Mouse (Mus musculus) G1E (cell line): ENCODE data around the gene Palm. TPM values are rescaled to one million over a fixed set of nuclear protein-coding genes. Genes with fewer than 3 reads are reported as not detected.

ENCODE experiments used
- ATAC-seq: 2 replicates; pipeline ENCODE4 v1.8.0; 2016; ENCODE audit warnings: mild to moderate bottlenecking; ENCODE audit not compliant: insufficient number of reproducible peaks, poor library complexity, low FRiP score, severe bottlenecking; ENCODE audit errors: extremely low read depth
- DNase-seq: peaks from one replicate; pipeline ENCODE4 v3.0.0; 2012; ENCODE audit warnings: low spot score
- H3K27me3 ChIP-seq: 2 replicates; pipeline ENCODE4 v1.6.1; 2012; ENCODE audit warnings: mild to moderate bottlenecking, low read length, inconsistent platforms; ENCODE audit not compliant: insufficient read depth
- H3K36me3 ChIP-seq: replicated peaks from 2 replicates; pipeline ENCODE3; 2012; ENCODE audit warnings: mild to moderate bottlenecking, inconsistent platforms
- H3K4me1 ChIP-seq: 2 replicates; pipeline ENCODE4 v1.6.1; 2012; ENCODE audit warnings: low read depth, low read length, inconsistent platforms, mixed read lengths; ENCODE audit not compliant: insufficient read depth
- H3K4me3 ChIP-seq: 2 replicates; pipeline ENCODE4 v1.5.1; 2012; ENCODE audit warnings: low read depth, mild to moderate bottlenecking, inconsistent platforms, low read length, moderate library complexity, mixed read lengths
- H3K9me3 ChIP-seq: replicated peaks from 2 replicates; pipeline ENCODE4 v1.6.1; 2012; ENCODE audit warnings: inconsistent platforms
- CTCF ChIP-seq: IDR thresholded peaks from 2 replicates; pipeline ENCODE4 v1.5.1; 2012; ENCODE audit warnings: low read depth, low read length, inconsistent platforms, mixed read lengths
- GATA1 ChIP-seq: IDR thresholded peaks from 2 replicates; pipeline ENCODE4 v1.6.1; 2012; ENCODE audit warnings: borderline replicate concordance, low read length, inconsistent platforms, mixed read lengths
- GATA2 ChIP-seq: IDR thresholded peaks from 2 replicates; pipeline ENCODE4 v1.6.1; 2012; ENCODE audit warnings: low read depth, low read length, inconsistent platforms, borderline replicate concordance
- POLR2AphosphoS5 ChIP-seq: IDR thresholded peaks from 2 replicates; pipeline ENCODE4 v1.6.1; 2012; ENCODE audit warnings: low read depth, low read length, inconsistent platforms; ENCODE audit not compliant: insufficient replicate concordance
- TAL1 ChIP-seq: conservative IDR thresholded peaks from 2 replicates; pipeline ENCODE4 v1.6.1; 2012; ENCODE audit warnings: low read depth, low read length, inconsistent platforms, mixed read lengths
- polyA plus RNA-seq: library from polyadenylated mRNA; stranded (reverse); fragments of >175 nt; gene quantifications from 2 replicates; pipeline ENCODE4 v1.2.3, GENCODE M21; 2012
- total RNA-seq, 2 experiments: library from RNA; stranded (forward) in 1 of 2; stranded (reverse) in 1 of 2; fragments of 200-1000 nt in 1 of 2; fragments of >200 nt in 1 of 2; fragmentation: Nextera tagmentation in 1 of 2; gene quantifications; 2 replicates each; pipeline ENCODE4 v1.2.3; 2014 to 2017

The Palm gene
- total and polyA plus RNA-seq, 3 experiments: 0.11 to 0.42 TPM; not detected in 1

DNA sequence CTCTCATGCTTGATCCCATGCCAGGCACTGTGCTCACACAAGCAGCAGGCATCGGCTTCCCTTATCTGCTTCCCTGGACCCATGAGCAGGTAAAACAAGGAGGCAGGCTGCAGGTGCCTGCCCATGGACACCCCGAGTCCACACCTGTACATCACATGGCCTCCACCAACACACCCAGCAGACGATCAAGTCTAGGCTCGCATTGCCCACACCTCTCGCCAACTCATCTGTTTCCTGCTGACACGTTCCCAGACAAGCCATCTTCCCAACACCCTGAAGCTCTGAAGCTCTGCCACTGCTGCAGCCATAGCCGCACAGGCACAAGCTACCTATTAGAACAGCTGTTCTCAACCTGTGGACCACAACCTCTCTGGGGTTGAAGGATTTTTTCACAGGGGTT, 29.1 kb upstream of the Palm start:
- Histone ChIP-seq H3K4me3 (peak overlapping the region; percentile 56; the same call in 1 of the 2 replicates), H3K36me3 (peaks cover 65% of the 10 kb centered on the region), H3K9me3 (no peaks in the 10 kb centered on the region), H3K27me3 (no peaks in the 10 kb centered on the region), H3K4me1 (peaks cover 56% of the 10 kb centered on the region)
- TF ChIP-seq POLR2AphosphoS5: no peak
- TF ChIP-seq GATA1: no peak
- TF ChIP-seq GATA2: no peak
- TF ChIP-seq TAL1: no peak
- TF ChIP-seq CTCF: no peak
- no peak for DNase-seq
- ATAC-seq: no peak

DNA sequence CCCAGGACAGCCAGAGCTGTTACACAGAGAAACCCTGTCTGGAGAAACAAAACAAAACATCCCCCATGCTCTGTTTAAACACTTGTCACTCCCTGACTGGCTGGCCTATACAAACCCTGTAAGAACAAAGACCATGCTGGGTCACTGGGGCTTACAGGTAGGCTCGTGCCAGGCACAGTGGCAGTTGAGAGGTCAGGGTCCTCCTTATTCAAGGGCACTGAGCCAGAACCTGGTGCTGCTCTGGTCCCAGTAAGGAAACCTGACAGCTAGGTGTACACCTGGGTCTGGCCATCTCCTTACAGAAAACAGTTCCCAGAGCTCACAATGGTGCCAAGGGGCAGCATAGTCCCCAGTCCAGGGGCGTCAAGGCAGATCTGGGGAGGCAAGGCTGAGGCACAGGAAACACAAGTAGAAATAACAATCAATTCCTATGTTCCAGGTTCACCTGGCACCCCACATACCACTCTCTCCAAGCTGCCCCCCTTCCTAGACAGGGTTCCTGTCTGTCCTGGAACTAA, 28.1 kb upstream of the Palm start:
- Histone ChIP-seq H3K4me3 (peak overlapping the region; percentile 98), H3K9me3 (no peaks in the 10 kb centered on the region), H3K4me1 (peaks cover 56% of the 10 kb centered on the region), H3K36me3 (peaks cover 56% of the 10 kb centered on the region), H3K27me3 (no peaks in the 10 kb centered on the region)
- ATAC-seq (no peak), DNase-seq (no peak)
- no peak for TF ChIP-seq POLR2AphosphoS5
- no peak for TF ChIP-seq GATA2
- no peak for TF ChIP-seq CTCF
- TF ChIP-seq TAL1: no peak
- TF ChIP-seq GATA1: no peak

DNA sequence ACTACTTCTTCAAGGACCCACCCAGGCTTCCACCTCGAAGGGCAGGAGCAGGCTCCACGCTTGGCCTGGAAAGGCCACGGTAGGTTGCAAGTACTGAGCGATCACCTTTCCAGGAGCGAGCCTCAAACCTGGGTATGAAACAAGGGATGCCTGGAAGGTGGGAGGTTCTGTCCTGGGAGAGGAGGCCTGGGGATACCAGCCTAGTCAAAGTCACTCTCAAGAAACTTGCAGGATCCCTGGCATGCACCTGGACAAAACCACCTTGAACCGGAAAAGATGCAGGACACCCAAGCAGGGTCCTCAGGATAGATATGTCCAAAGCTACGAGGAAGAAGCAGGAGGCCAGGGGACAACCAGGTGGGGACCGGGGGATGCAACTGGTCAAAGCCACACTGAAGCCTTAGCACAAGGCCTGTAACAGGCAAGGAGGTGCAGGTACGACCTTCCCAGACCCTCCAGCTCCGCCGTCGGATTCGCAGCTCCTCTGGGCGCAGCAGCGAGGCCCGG, 27.3 kb upstream of the Palm start:
- peak overlapping the region; percentile 98 for H3K4me3 ChIP-seq
- peaks cover 49% of the 10 kb centered on the region for H3K36me3 ChIP-seq
- peaks cover 59% of the 10 kb centered on the region for H3K4me1 ChIP-seq
- TF ChIP-seq GATA1 (no peak), POLR2AphosphoS5 (no peak)
- DNase-seq (no peak), ATAC-seq (no peak)
- no peaks in the 10 kb centered on the region for H3K27me3 ChIP-seq
- no peaks in the 10 kb centered on the region for H3K9me3 ChIP-seq

DNA sequence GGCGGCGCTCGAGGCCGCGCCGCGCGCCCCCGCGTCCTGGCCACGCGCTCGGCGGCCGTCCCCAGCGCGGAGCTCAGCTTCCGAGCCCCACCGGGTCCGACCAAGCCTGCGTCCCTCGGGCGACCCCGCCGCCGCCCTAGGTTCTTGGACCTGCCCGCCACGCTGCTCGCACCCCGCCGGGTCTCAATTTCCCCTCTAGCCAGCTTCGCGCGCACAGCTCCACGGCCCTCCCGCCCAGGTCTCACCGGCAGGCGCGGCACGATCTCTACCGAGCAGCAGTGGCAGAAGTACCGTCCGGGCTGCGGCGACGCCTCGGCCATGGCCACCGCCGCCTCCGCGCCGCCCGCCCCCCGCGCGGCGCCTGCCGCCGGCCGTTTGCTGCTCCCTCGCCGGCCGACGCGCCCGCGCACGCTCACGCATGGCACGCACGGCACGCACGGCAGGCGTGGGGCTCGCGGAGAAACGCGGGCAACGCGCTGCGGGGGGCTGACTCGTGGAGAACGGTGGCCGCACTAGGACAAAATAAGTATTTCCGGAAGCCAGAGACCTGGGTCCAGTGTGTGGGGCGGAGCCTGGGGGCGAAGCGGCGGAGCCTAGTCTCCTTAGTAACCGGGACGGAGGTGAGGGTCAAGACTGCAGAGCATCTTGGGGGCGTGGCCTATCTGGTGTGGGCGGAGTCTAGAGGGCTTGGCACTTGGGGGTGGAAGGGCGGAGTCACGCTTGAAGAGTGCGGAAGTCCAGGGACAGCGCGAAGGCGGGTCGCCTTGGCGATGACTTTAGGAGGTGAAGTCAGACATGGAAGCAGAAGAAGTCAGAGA, 26.7 kb upstream of the Palm start, which contains the start of gene Rnf126:
Gene Rnf126, minus strand, starts transcription at position 445 of the 818 bp plus-strand sequence.
- Histone ChIP-seq H3K9me3 (no peaks in the 10 kb centered on the region), H3K4me3 (peak within 1 kb of the TSS; percentile 98), H3K27me3 (no peaks in the 10 kb centered on the region), H3K4me1 (peaks cover 59% of the 10 kb centered on the region), H3K36me3 (peaks cover 42% of the 10 kb centered on the region)
- DNase-seq (peak; percentile 99), ATAC-seq (peak; percentile 98)
- no peak for TF ChIP-seq GATA2

DNA sequence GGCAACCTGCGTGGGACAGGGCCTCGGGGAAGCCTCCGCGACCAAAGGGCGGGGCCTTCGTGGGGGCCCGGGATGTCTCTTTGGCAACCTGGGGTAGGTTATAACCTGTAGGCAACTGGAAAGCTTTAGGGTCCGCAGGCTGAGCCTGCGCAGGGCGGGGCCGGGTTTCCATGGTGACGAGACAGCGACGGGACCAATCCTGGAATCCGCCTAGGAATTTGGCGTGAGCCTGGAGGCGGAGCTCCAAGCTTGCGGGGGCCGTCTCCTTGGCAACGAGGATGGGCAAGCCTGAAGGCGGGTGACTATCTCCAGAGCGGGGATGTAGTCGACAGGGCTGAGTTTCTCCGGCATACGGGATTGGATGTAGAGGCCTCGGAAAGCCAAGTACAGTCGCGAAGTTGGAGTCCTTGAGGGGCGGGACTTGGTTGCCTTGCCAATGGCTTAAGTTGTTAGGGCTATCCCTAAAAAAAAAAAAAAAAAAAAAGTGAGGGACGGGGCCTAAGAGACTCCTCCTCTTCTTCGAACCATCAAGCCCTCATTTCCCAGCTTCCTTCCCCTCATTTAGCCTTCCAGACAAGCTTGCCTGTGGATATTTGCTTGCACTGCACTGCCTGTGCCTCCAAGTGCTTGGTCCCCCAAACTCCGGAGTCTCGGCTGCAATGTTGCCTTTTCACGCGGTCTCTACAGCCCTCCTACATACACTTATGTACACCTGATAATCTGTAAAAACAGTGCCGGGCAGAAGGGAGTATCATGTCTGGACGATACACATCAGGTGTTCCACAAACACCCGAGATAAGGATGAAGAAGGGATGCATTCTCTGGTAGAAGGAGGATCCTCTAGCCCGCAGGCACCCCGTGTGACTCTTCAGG, 25.8 kb upstream of the Palm start:
- H3K36me3 ChIP-seq: peaks cover 34% of the 10 kb centered on the region
- no peak for ATAC-seq
- peaks cover 5% of the 10 kb centered on the region; the same call in 1 of the 2 replicates for H3K27me3 ChIP-seq
- TF ChIP-seq CTCF (no peak), POLR2AphosphoS5 (no peak), TAL1 (no peak), GATA2 (no peak), GATA1 (no peak)
- peaks cover 59% of the 10 kb centered on the region for H3K4me1 ChIP-seq
- peak; percentile 40 for DNase-seq
- peaks cover 6% of the 10 kb centered on the region for H3K9me3 ChIP-seq
- H3K4me3 ChIP-seq: peak overlapping the region; percentile 98

DNA sequence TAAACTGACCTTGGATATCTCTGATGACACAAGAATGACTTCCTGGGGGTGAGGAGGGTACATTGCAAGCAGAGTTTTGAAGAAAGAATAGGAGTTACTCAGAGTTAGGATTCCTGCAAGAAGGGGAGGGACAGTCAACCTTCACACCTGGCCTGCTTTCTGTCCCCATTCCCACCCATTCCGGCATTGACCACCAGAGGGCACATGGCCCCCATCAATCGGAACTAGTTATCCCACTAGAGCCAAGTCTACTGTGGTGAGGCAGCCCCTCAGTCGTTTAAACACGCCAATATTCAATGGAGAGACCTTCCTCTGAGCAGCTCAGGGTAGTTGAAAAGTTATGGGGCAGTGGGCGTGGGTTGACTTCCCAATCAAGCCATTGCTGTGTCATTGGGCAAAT, 25.0 kb upstream of the Palm start:
- no peak for ATAC-seq
- Histone ChIP-seq H3K36me3 (peaks cover 26% of the 10 kb centered on the region), H3K4me1 (peaks cover 51% of the 10 kb centered on the region), H3K4me3 (no peak overlapping the region; the same call in 1 of the 2 replicates), H3K9me3 (peaks cover 7% of the 10 kb centered on the region), H3K27me3 (peaks cover 9% of the 10 kb centered on the region; the same call in 1 of the 2 replicates)
- TF ChIP-seq CTCF (peak; percentile 93), TAL1 (no peak), GATA1 (no peak), POLR2AphosphoS5 (no peak), GATA2 (no peak)
- peak; percentile 41 for DNase-seq
